Mouse (Mus musculus) ovary, adult 18-20 months (tissue): ENCODE results near the gene Sugt1.
A peak's percentile ranks its signal among the peaks of the same experiment; 100 is the strongest.

ENCODE experiments used
- DNase-seq: peaks from one replicate; pipeline ENCODE4 v3.0.0; 2022; ENCODE audit warnings: low spot score, mixed read lengths

Gene Sugt1

DNA sequence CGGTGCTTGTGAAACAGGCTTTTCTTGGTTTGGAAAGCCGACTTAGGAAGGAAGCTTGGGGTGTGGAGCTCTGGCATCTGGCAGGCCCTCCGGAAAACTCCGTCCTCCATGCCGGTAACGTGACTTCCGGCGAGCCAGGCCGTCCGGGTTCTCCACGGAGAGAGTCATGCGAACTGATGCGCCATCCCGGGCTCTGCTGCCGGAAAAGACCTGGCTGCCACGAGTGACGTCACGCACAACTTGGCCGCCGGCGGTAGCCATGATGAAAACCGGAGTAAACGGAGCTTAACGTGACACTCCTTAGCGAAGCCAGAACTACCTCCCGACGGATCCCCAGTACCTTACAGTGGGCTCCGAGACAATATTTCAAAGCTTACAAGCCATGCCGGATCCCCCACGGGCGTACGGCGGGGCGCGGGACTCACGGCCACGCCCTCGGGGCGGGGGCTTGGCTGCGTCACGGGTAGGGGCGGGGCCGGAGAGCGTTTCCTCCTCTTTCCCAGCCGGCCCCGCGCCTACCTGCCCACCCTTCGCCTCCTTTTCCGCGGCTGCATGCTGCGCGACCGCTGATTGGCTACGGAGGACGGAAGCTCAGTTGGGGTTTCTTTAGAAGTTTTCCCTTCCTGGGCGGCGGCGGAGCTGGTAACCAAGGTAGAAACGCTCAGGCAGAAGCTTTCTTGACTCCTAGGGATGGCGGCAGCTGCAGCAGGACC lies at the start of gene Sugt1:
Gene Sugt1, plus strand, starts transcription at position 553 of the 713 bp plus-strand sequence.
- DNase-seq, result peak; percentile 94

GRCm38 (mm10) chr14:79537921-79538320 lies 49.6 kb upstream of the Sugt1 start:
- DNase-seq, result no peak

GRCm38 (mm10) chr14:79541606-79542005 lies 45.9 kb upstream of the Sugt1 start:
- DNase-seq, result no peak

GRCm38 (mm10) chr14:79549343-79549742 lies 38.1 kb upstream of the Sugt1 start:
- peak; percentile 22 for DNase-seq

- DNase-seq, result no peak
Measured at GRCm38 (mm10) chr14:79551929-79552328, 35.6 kb upstream of the Sugt1 start.

GRCm38 (mm10) chr14:79552854-79553253 lies 34.6 kb upstream of the Sugt1 start:
- no peak for DNase-seq

GRCm38 (mm10) chr14:79557796-79558195 lies 29.7 kb upstream of the Sugt1 start:
- no peak for DNase-seq

- DNase-seq, result no peak
Measured at GRCm38 (mm10) chr14:79562745-79563144, 24.7 kb upstream of the Sugt1 start.

DNA sequence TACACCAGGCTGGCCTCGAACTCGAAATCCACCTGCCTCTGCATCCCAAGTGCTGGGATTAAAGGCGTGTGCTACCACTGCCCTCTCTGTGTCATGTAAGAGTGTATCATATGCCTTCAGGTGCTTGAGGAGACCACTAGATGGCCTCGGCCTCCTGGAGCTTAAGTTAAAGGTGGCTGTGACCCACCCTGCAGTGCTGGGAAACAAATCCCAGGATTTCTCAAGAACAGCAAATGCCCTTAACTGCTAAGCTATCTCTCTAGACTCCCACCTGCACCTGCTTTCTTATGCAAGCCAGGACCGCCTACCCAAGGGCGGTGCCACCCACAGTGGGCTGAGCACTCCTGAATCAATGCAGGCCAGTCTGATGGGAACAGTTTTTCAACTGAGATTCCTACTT lies 22.7 kb upstream of the Sugt1 start:
- DNase-seq, result no peak

- DNase-seq, result no peak
Measured at GRCm38 (mm10) chr14:79573482-79574191, 13.9 kb upstream of the Sugt1 start.

GRCm38 (mm10) chr14:79574361-79574760 lies 13.1 kb upstream of the Sugt1 start:
- no peak for DNase-seq

DNA sequence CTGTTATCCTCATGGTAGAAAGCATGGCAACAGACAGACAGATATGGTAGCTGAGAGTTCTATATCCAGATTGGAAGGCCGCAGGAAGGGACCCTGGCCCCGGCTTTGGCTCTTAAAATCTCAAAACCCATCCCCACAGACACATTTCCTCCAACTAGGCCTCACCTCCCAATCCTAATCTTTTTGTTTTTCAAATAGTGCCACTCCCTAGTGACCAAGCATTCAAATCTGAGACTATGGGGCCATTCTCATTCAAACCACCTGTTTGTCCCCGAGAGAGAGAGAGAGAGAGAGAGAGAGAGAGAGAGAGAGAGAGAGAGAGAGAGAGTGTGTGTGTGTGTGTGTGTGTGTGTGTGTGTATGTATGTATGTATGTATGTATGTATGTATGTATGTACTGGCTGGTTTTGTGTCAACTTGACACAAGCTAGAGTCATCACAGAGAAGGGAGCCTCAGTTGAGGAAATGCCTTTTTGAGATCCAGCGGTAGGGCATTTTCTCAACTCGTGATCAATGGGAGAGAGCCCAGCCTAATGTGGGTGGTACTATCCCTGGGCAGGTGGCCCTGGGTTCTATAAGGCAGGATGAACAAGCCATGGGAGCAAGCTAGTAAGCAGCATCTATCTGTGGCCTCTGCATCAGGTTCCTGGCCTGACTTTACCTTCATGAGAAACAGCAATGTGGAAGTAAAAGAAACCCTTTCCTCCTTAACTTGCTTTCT lies 3.8 kb upstream of the Sugt1 start:
- DNase-seq, result no peak

DNA sequence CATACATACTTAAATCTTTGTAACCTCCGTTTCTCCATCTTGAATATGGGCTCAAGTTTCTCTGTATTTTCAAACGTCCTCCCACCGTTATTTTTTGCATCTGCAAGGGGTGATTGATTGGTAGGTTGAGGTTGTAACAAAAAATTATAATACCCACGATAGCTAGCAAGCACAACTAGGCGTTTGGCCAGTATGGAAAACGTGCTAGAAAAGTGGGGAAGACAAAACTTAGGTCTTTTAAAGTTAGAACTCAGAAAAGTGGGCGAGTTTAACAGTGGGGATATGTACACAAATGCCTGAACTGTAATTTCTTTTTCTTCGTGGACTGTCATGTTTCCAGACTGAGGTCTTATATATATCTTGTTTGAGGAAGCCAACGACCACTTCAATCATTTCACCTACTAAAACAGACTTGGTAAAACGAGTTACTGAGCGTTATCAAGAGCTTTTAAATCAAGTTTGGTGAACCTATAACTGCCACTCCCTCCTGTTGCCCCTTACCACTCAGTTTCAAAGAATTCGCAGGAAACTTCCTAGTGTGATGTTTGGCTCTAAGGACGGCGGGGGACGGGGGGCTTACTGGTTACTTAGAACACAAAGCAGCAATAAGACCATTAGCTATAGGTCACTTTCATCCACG lies 872 bp upstream of the Sugt1 start:
- DNase-seq, result no peak

GRCm38 (mm10) chr14:79587852-79588229 lies 350 bp downstream of the Sugt1 start:
- no peak for DNase-seq

DNA sequence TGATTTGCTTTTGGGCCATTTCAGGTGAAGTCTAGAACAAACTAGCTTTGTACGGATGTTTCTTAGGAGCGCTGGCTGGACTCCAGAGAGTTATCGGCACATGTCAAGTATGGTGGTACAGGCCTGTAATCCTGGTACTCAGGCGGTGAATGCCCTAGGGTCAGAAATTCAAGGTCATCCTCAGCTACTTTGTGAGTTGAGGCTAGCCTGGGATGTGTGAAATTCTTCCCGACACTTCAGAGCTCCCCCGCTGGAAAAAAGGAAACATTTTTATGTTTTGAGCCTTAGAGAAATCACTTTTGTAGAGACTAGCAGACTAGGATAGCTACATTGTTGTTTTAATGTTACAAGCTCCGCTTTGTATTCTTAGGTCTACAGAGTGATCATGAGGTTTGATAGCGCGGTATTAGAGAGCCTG lies 1.1 kb downstream of the Sugt1 start:
- no peak for DNase-seq

DNA sequence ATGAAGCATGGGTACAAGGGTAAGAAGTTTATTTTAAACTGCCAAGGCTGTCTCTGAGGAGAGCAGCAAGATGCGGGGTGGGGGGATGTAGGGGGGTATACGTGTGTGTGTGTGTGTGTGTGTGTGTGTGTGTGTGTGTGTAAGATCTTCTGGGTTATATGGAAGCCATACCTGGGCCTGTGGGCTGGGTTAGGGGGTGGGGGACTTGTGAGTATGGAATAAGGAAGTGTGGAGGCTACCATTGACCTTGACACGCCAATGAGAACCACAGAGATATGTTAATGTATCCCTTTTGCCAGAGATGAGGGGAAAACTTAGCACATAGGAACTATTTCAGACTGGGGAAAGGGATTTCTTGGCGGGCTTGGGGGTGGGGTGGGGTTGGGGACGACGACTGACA lies 1.9 kb downstream of the Sugt1 start:
- DNase-seq, result no peak

DNA sequence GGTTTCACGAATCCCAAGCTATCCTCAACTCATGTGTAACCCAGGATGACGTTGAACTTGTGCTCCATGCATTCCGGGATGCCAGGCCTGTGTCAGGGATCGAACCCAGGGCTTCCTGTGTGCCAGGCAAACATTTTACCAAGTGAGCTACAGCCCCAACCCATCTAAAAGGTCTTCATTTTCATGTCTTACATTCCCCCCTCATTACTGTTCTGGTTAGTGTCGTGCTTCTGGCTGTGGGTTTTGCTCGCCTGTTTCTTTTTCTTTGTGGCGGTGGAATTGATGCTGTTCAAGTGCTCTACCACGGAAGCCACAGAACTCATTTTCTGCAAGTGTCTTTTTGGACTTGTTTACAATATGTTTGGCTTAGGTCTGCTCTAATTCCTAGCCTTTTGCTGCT lies 3.4 kb downstream of the Sugt1 start:
- DNase-seq, result no peak

- no peak for DNase-seq
Measured at GRCm38 (mm10) chr14:79591611-79592010, 4.1 kb downstream of the Sugt1 start.

DNA sequence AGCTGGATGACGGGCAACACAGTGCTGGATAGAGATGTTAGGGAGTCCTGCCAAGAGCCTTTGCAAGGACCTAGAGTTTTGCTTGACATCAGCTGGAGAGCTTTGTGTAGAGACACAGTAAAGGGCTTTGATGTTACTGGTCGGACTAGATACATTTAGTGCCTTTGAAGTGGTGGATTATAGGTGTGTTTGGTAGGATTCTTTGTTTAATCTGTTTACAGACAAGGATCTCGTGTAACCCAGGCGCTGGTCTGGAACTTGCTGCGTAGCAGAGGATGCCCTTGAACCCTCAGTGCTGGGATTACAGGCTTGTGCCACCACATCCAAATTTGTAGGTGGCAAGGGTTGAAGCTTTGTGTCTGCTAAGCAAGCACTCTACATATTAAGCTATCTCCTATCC lies 6.6 kb downstream of the Sugt1 start:
- no peak for DNase-seq

GRCm38 (mm10) chr14:79596602-79597001 lies 9.1 kb downstream of the Sugt1 start:
- no peak for DNase-seq

DNA sequence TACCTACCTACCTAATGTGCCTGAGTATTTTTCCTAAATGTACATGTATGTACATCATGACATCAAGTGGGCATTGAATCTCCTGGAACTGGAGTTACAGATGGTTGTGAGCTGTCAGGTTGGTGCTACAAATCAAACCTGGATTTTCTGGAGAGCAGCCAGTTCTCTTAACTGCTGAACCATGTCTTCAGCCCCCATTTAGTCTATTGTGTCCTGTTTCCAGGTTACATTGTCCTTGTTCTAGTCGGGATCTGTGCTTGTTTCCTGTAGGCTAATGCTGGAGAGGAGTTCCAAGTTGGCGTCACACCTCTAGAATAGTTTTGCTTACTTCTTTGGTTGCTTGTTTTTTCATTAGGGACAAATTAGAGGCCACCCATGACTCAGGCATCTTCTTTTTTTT lies 18.4 kb downstream of the Sugt1 start:
- no peak for DNase-seq

GRCm38 (mm10) chr14:79606392-79606791 lies 18.9 kb downstream of the Sugt1 start:
- DNase-seq, result no peak

DNA sequence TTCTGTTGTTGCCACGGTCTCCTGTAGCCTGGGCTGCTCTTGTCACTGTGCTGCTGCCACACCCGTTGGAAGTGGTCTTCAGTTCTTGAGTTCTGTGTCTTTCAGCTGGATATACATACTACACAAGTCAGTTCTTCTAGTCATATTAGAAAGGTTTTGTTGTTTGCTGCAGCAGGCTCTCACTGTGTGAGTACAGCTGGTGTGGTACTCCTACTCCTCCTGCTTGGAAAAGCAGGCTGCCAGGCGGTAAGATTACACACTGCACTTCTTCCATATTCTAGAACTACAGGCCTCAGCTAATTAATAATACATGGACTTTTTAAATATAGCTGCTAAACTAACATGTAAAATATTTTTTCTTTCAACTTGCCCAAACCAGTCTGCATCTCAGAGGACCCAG lies 19.4 kb downstream of the Sugt1 start:
- DNase-seq, result no peak
